Mouse (Mus musculus) liver, embryonic 11.5 days (tissue): ENCODE results near the gene Nup35. TPM values are rescaled to one million over a fixed set of nuclear protein-coding genes. Genes with fewer than 3 reads are reported as not detected.
A peak's percentile ranks its signal among the peaks of the same experiment; 100 is the strongest.

ENCODE experiments used
- ATAC-seq: fragments of 200-750 bp; cut with Nextera tagmentation; replicated peaks from 2 replicates; pipeline ENCODE4 v1.8.0; 2017; ENCODE audit warnings: moderate number of reproducible peaks, mild to moderate bottlenecking, moderate TSS enrichment, moderate library complexity; ENCODE audit not compliant: low FRiP score
- DNase-seq: peaks from one replicate; pipeline ENCODE4 v3.0.0-alpha.2; 2017; ENCODE audit warnings: low spot score
- H3K27ac ChIP-seq: fragments of 300-500 bp; sonication (generic); 2 replicates; pipeline ENCODE4 v1.5.1; 2014; ENCODE audit warnings: mild to moderate bottlenecking, low read depth, low read length, control low read depth
- H3K27me3 ChIP-seq: fragments of 300-500 bp; sonication (generic); replicated peaks from 2 replicates; pipeline ENCODE4 v1.6.1; 2014; ENCODE audit warnings: low read length, mixed read lengths; ENCODE audit not compliant: control insufficient read depth, insufficient read depth
- H3K36me3 ChIP-seq: fragments of 300-500 bp; sonication (generic); 2 replicates; pipeline ENCODE4 v1.6.1; 2014; ENCODE audit warnings: mild to moderate bottlenecking, low read length, moderate library complexity, mixed read lengths; ENCODE audit not compliant: control insufficient read depth, insufficient read depth
- H3K4me1 ChIP-seq: fragments of 300-500 bp; sonication (generic); replicated peaks from 2 replicates; pipeline ENCODE4 v1.6.1; 2014; ENCODE audit warnings: low read length, mixed read lengths; ENCODE audit not compliant: control insufficient read depth, insufficient read depth
- H3K4me2 ChIP-seq: fragments of 300-500 bp; sonication (generic); 2 replicates; pipeline ENCODE4 v1.6.1; 2014; ENCODE audit warnings: mild to moderate bottlenecking, control low read depth, moderate library complexity
- H3K4me3 ChIP-seq: fragments of 300-500 bp; sonication (generic); 2 replicates; pipeline ENCODE4 v1.5.1; 2014; ENCODE audit warnings: low read depth, low read length, control low read depth
- H3K9ac ChIP-seq: fragments of 300-500 bp; sonication (generic); 2 replicates; pipeline ENCODE4 v1.6.1; 2014; ENCODE audit warnings: low read depth, low read length, control low read depth
- H3K9me3 ChIP-seq: fragments of 300-500 bp; sonication (generic); 2 replicates; pipeline ENCODE4 v1.6.1; 2016; ENCODE audit warnings: low read length, inconsistent platforms, mixed read lengths; ENCODE audit not compliant: control insufficient read depth
- WGBS: fragments of 180-500 bp; shearing (Covaris S2); extraction: QIAGEN DNeasy Blood & Tissue Kit; methylation state at CpG from one replicate; pipeline ENCODE4 v1.1.7; 2014; 5-methylcytosine and 5-hydroxymethylcytosine counted together
- polyA plus RNA-seq: library from polyadenylated mRNA; unstranded; fragments of >200 nt; fragmentation: Nextera tagmentation; extraction: Ambion mirVana; gene quantifications from 2 replicates; pipeline ENCODE4 v1.2.1, GENCODE M21; 2014

Nup35 gene
- polyA plus RNA-seq, 1 experiment from 2014 or later, result 71.3 TPM

DNA sequence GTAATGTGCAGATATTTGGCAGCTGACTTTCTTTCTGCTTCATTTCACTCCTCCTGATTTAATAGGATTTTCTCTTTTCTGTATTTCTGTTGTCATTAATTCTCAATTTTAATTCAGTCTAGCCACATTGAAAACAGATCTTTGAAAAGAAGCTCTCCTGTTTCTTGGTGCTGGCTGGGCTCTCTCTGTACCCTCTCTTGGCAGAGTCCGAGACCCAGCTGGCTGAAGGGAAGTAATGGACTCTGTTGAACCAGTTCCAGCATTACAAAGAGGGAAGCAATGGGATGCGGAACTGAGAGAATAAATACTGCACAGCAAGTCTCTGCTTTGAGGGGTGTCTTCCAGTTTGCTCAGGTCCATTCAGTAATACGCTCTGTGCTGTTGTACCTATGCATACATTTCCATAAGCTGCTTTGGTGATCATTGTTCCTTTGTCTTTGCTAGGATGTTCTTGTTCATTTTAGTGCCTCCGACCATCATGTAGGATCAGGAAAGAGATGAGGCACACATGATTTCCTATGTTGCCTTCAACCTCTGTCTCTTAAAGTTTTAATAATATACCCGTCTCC, 50.4 kb downstream of the Nup35 start:
- H3K27ac ChIP-seq, result no peak overlapping the region
- DNase-seq (no peak), ATAC-seq (no peak)
- no peaks in the 10 kb centered on the region for H3K9me3 ChIP-seq
- peaks cover 4% of the 10 kb centered on the region; the same call in 1 of the 2 replicates for H3K36me3 ChIP-seq
- no peaks in the 10 kb centered on the region for H3K27me3 ChIP-seq
- no peak overlapping the region for H3K4me2 ChIP-seq
- H3K4me3 ChIP-seq, result no peak overlapping the region
- no peaks in the 10 kb centered on the region for H3K4me1 ChIP-seq
- H3K9ac ChIP-seq, result no peak overlapping the region
- 93% methylated on average over 5 of the region's 5 CpGs for WGBS

- Histone ChIP-seq H3K9ac (no peak overlapping the region), H3K4me2 (no peak overlapping the region), H3K9me3 (no peaks in the 10 kb centered on the region), H3K4me3 (no peak overlapping the region), H3K27me3 (no peaks in the 10 kb centered on the region), H3K27ac (no peak overlapping the region), H3K36me3 (peaks cover 2% of the 10 kb centered on the region; the same call in 1 of the 2 replicates), H3K4me1 (no peaks in the 10 kb centered on the region)
- WGBS, result 85% methylated on average over 11 of the region's 11 CpGs
- DNase-seq (no peak), ATAC-seq (no peak)
These were observed 53.0 kb downstream of the Nup35 start for GRCm38 (mm10) chr2:80669868-80670666.

DNA sequence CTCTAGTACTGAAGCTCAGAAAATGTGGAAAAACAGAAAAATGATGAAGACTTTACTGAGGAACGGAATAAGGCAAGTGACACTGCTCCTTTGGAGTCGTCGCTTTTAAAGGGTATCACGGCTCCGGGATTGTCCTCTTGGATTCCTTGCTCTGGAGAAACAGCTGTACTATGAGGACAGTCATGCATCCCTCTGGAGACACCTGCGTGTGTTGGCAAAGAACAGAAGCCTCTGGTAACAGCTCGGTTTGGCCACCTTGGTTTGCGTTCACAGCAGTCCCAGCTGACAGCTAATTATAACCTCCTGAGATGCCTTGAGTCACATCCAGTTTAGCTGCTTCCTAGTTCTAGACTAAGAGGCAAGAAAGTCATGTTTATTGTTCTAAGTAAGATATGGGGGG, 61.8 kb downstream of the Nup35 start:
- WGBS, result 83% methylated on average over 8 of the region's 8 CpGs
- no peak for ATAC-seq
- H3K9ac ChIP-seq, result no peak overlapping the region

GRCm38 (mm10) chr2:80683727-80684239, 66.7 kb downstream of the Nup35 start:
- Histone ChIP-seq H3K4me2 (no peak overlapping the region), H3K27me3 (no peaks in the 10 kb centered on the region), H3K9me3 (no peaks in the 10 kb centered on the region), H3K27ac (no peak overlapping the region), H3K4me1 (no peaks in the 10 kb centered on the region), H3K36me3 (no peaks in the 10 kb centered on the region), H3K9ac (no peak overlapping the region), H3K4me3 (no peak overlapping the region)
- no peak for ATAC-seq
- 62% methylated on average over 6 of the region's 6 CpGs for WGBS
- no peak for DNase-seq

More for the DNA sequence above, 61.8 kb downstream of the Nup35 start:
- H3K4me1 ChIP-seq, result no peaks in the 10 kb centered on the region
- H3K4me3 ChIP-seq, result no peak overlapping the region
- H3K36me3 ChIP-seq, result no peaks in the 10 kb centered on the region
- H3K27me3 ChIP-seq, result no peaks in the 10 kb centered on the region
- no peak overlapping the region for H3K4me2 ChIP-seq
- no peak overlapping the region for H3K27ac ChIP-seq
- H3K9me3 ChIP-seq, result no peaks in the 10 kb centered on the region
- DNase-seq, result no peak

DNA sequence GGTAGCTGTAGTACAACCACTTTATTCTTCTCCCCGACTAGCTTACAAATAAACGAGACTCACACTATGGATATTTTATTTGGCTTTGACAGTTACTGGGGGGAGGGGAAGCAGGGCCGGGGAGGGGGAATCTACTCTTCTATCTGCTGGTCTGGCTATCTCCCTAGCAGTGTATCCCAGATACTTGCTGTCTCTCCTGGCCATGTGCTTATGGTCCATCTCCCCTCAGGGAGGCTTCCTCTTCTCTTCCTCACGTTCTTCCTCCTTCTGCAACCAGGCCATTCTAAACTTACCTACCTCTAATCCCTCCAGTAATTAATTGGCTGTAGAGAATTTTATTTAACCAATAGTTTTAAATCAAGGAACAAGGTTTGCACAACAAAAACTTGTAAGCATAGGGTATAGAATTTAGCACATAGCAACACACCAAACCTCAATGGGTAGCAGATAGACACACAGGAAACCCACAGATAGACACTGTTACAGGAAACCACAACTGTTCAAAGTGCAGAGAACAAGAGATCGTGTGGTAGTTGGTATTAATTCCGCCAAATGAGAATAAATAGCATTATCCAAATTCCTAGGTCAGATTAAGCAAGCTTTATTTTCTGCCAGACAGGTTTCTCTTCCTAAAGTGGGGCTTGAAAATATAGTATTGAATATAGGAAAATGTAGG, 67.5 kb downstream of the Nup35 start:
- H3K36me3 ChIP-seq, result no peaks in the 10 kb centered on the region
- H3K9me3 ChIP-seq, result no peaks in the 10 kb centered on the region
- H3K4me2 ChIP-seq, result no peak overlapping the region
- ATAC-seq (peak; percentile 67), DNase-seq (no peak)
- no peaks in the 10 kb centered on the region for H3K27me3 ChIP-seq
- H3K9ac ChIP-seq, result no peak overlapping the region
- H3K27ac ChIP-seq, result no peak overlapping the region
- 46% methylated on average over 6 of the region's 6 CpGs for WGBS
- H3K4me3 ChIP-seq, result no peak overlapping the region
- no peaks in the 10 kb centered on the region for H3K4me1 ChIP-seq

DNA sequence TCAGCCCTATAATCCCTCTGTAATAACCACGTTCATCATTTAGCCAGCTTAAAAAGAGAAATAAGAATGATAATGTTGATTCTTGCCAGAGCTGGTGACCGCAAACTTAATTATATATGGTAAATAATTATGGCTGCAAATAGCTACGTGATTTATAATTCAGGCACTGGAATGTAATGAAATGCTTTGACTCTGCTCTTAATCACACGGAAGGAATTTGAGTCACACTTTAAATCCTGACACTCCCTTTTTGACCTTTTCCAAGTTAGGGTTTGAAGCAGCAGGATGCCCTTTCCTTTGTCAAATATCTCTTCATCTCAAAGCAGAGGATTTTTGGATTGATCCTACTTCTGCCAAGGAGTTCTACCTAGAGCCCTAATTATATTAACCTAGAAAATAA, 71.2 kb downstream of the Nup35 start:
- Histone ChIP-seq H3K27me3 (no peaks in the 10 kb centered on the region), H3K27ac (no peak overlapping the region), H3K4me1 (no peaks in the 10 kb centered on the region), H3K9ac (no peak overlapping the region), H3K36me3 (no peaks in the 10 kb centered on the region), H3K4me3 (no peak overlapping the region), H3K9me3 (no peaks in the 10 kb centered on the region), H3K4me2 (no peak overlapping the region)
- no peak for ATAC-seq
- 80% methylated on average over 4 of the region's 4 CpGs for WGBS
- no peak for DNase-seq

GRCm38 (mm10) chr2:80707429-80707828, 90.4 kb downstream of the Nup35 start:
- no peaks in the 10 kb centered on the region for H3K27me3 ChIP-seq
- WGBS, result 65% methylated on average over 1 of the region's 1 CpGs

More at GRCm38 (mm10) chr2:80707429-80707828, 90.4 kb downstream of the Nup35 start:
- Histone ChIP-seq H3K27ac (no peak overlapping the region), H3K9me3 (no peaks in the 10 kb centered on the region), H3K36me3 (no peaks in the 10 kb centered on the region), H3K4me1 (no peaks in the 10 kb centered on the region), H3K4me3 (no peak overlapping the region), H3K9ac (no peak overlapping the region), H3K4me2 (no peak overlapping the region)
- ATAC-seq (no peak), DNase-seq (no peak)
